ENCODE assay signal across 12 mouse cellular contexts in the genomic region with DNA sequence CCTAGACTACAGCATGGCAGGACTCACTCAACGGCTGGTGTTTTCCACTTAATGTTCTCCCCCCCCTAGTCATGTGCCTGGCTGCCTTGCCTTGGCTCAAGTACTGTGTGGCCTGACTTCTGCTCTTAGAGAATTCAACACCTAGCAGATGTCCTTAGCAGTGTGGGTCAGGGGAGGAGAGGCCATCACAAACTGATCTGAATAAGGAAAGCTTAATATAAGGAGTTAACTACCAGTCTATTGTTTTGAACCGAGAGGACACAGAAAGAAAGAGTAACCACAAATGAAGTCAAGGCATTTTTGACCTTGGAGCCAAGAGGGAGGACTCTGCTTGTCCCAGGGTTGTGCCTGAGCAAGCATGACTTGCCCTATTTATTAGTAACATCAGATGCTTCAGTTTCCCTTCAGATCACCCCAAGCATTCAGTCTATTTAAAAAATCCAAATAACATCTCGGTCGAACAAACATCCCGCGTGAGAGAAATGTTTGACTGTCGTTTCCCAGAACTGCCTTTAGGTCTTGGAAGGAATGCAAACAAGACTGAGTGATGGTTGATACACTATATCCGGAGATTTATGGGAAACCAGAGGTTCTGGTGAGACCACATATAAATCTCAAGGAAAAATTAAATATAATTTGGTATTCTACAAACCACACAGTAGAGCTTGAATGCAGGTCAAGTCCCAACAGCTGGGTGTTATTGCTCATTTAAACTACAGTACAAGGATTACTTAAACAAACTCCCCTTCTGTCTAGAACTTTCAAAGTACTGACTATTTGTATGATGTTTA. TPM values are rescaled to one million over a fixed set of nuclear protein-coding genes. Genes with fewer than 3 reads are reported as not detected.
DNase-seq lines count a peak whose midpoint lies in the region; ATAC-seq lines count a peak whose summit lies in the region.
"Had no signal": no experiment of that assay in that cellular context is flagged by ENCODE, and none has a peak within 500 bp of the region (broad histone marks: within the 10 kb centered on the region; RNA-seq: fewer than 3 reads in every experiment).

No protein-coding gene starts in this region.

- no peak overlapping the region for H3K4me2 ChIP-seq in neural tube, embryonic 15.5 days
- no peak overlapping the region for H3K4me2 ChIP-seq in liver, embryonic 16.5 days (ENCODE audit: low read depth, low read length)
- H3K4me2 ChIP-seq: embryonic facial prominence, embryonic 13.5 days; limb, embryonic 13.5 days had no signal

- no peak for DNase-seq in neural tube, embryonic 10.5 days (ENCODE audit: extremely low spot score, low spot score)
- peak; percentile 46 for DNase-seq in kidney, adult 18-20 months
- no peak for DNase-seq in gastrocnemius, adult 8-10 months (ENCODE audit: low spot score in 2 of 2)
- DNase-seq in cerebellum, adult 11-12 months, result no peak
- DNase-seq: adrenal gland, postnatal 14 days; cerebellum, adult 9-10 months; thymus, postnatal 14 days had no signal

- H3K27me3 ChIP-seq in neural tube, embryonic 15.5 days (replicated peaks), result no peaks in the 10 kb centered on the region
- no peaks in the 10 kb centered on the region for H3K27me3 ChIP-seq in liver, embryonic 16.5 days (ENCODE audit: control insufficient read depth, insufficient read depth, low read depth, low read length)
- H3K27me3 ChIP-seq: embryonic facial prominence, embryonic 13.5 days; limb, embryonic 13.5 days had no signal

- H3K9ac ChIP-seq in neural tube, embryonic 15.5 days (replicated peaks), result no peak overlapping the region
- no peak overlapping the region for H3K9ac ChIP-seq in liver, embryonic 16.5 days (ENCODE audit: low read depth, low read length)
- H3K9ac ChIP-seq: embryonic facial prominence, embryonic 13.5 days; limb, embryonic 13.5 days had no signal

- 78% methylated on average over 8 of the region's 8 CpGs for WGBS in neural tube, embryonic 15.5 days
- 54% methylated on average over 8 of the region's 8 CpGs for WGBS in liver, embryonic 16.5 days (ENCODE audit: insufficient replicate concordance)

- no peaks in the 10 kb centered on the region for H3K36me3 ChIP-seq in neural tube, embryonic 15.5 days
- H3K36me3 ChIP-seq in liver, embryonic 16.5 days (ENCODE audit: control insufficient read depth, insufficient read depth), result no peaks in the 10 kb centered on the region
- H3K36me3 ChIP-seq: embryonic facial prominence, embryonic 13.5 days; limb, embryonic 13.5 days had no signal

- H3K27ac ChIP-seq in neural tube, embryonic 15.5 days (replicated peaks), result 0 out of 2 replicates have a peak overlapping the region, but pooled peaks have one; percentile 5
- peak overlapping the region; percentile 74 for H3K27ac ChIP-seq in liver, embryonic 16.5 days (ENCODE audit: low read length)
- H3K27ac ChIP-seq: embryonic facial prominence, embryonic 13.5 days; limb, embryonic 13.5 days had no signal

- no peak for ATAC-seq in neural tube, embryonic 15.5 days (ENCODE audit: low FRiP score)
- no peak for ATAC-seq in liver, embryonic 16.5 days (ENCODE audit: low read depth)
- ATAC-seq in monocyte, adult 5-6 weeks (replicated peaks; ENCODE audit: insufficient number of reproducible peaks, low FRiP score, low TSS enrichment, poor library complexity, severe bottlenecking), result no peak

- no peaks in the 10 kb centered on the region for H3K9me3 ChIP-seq in neural tube, embryonic 15.5 days (replicated peaks)
- no peaks in the 10 kb centered on the region for H3K9me3 ChIP-seq in liver, embryonic 16.5 days (replicated peaks; ENCODE audit: control insufficient read depth, low read length)
- H3K9me3 ChIP-seq: embryonic facial prominence, embryonic 13.5 days had no signal

- H3K4me3 ChIP-seq in neural tube, embryonic 15.5 days (replicated peaks), result no peak overlapping the region
- H3K4me3 ChIP-seq in liver, embryonic 16.5 days (ENCODE audit: low read depth, low read length), result no peak overlapping the region
- H3K4me3 ChIP-seq: embryonic facial prominence, embryonic 13.5 days; limb, embryonic 13.5 days had no signal

- H3K4me1 ChIP-seq in neural tube, embryonic 15.5 days, result peaks cover 6% of the 10 kb centered on the region; the same call in 1 of the 2 replicates
- no peaks in the 10 kb centered on the region; the same call in none of the 2 replicates for H3K4me1 ChIP-seq in liver, embryonic 16.5 days (ENCODE audit: control insufficient read depth, low read depth, low read length)

RNA-seq across cellular contexts. Expression of a gene that starts 58.0 kb away (rescaled TPM):
- polyA plus RNA-seq in neural tube, embryonic 15.5 days (2015; fragmentation: Nextera tagmentation; extraction: Ambion mirVana), result 22.0 and 22.3 TPM in 2 replicates
- polyA plus RNA-seq in liver, embryonic 16.5 days (2015; fragmentation: Nextera tagmentation; extraction: Ambion mirVana), result 3.6 and 3.7 TPM in 2 replicates
- 10 to 100 TPM; 11.9 to 12.7 (median 12.4) TPM for total RNA-seq in gastrocnemius, adult 8-10 months (2022)
- total RNA-seq in monocyte, adult 5-6 weeks (2017), result 26.7 to 39.3 TPM (median 27.8 TPM) in 3 replicates
